Mouse (Mus musculus): ENCODE data around the gene Pcsk7.

The Pcsk7 gene

GRCm38 (mm10) chr9:45906355-45907077 lies at the start of gene Pcsk7, which contains the start of gene Rnf214:
TSS of gene Pcsk7 (plus strand) at chr9:45906497.
TSS of gene Rnf214 (minus strand) at chr9:45906911.
- peak; percentile 93 for DNase-seq (ENCODE audit: inconsistent ontology term)

- no peak for DNase-seq (ENCODE audit: inconsistent ontology term)
Observed at GRCm38 (mm10) chr9:45859364-45859763, 46.9 kb upstream of the Pcsk7 start.

GRCm38 (mm10) chr9:45861813-45862212 lies 44.5 kb upstream of the Pcsk7 start:
- DNase-seq (ENCODE audit: inconsistent ontology term) = no peak

- no peak for DNase-seq (ENCODE audit: inconsistent ontology term)
Observed at GRCm38 (mm10) chr9:45869181-45869580, 37.1 kb upstream of the Pcsk7 start.

- no peak for DNase-seq (ENCODE audit: inconsistent ontology term)
Observed at GRCm38 (mm10) chr9:45870265-45870664, 36.0 kb upstream of the Pcsk7 start.

GRCm38 (mm10) chr9:45877928-45878327 lies 28.4 kb upstream of the Pcsk7 start:
- DNase-seq (ENCODE audit: inconsistent ontology term) = no peak

GRCm38 (mm10) chr9:45893681-45894080 lies 12.6 kb upstream of the Pcsk7 start:
- DNase-seq (ENCODE audit: inconsistent ontology term) = no peak

GRCm38 (mm10) chr9:45905196-45905595 lies 1.1 kb upstream of the Pcsk7 start:
- no peak for DNase-seq (ENCODE audit: inconsistent ontology term)

- DNase-seq (ENCODE audit: inconsistent ontology term) = no peak
Observed at GRCm38 (mm10) chr9:45905811-45906237, 473 bp upstream of the Pcsk7 start.

GRCm38 (mm10) chr9:45907078-45907428 lies 756 bp downstream of the Pcsk7 start:
- DNase-seq (ENCODE audit: inconsistent ontology term) = no peak

- no peak for DNase-seq (ENCODE audit: inconsistent ontology term)
Observed at GRCm38 (mm10) chr9:45910995-45911394, 4.7 kb downstream of the Pcsk7 start.

GRCm38 (mm10) chr9:45911673-45912072 lies 5.4 kb downstream of the Pcsk7 start:
- DNase-seq (ENCODE audit: inconsistent ontology term) = no peak

GRCm38 (mm10) chr9:45915659-45916058 lies 9.4 kb downstream of the Pcsk7 start:
- DNase-seq (ENCODE audit: inconsistent ontology term) = no peak

- peak; percentile 81 for DNase-seq (ENCODE audit: inconsistent ontology term)
Observed at GRCm38 (mm10) chr9:45917041-45917934, 11.0 kb downstream of the Pcsk7 start.

GRCm38 (mm10) chr9:45919895-45920294 lies 13.6 kb downstream of the Pcsk7 start:
- peak; percentile 56 for DNase-seq (ENCODE audit: inconsistent ontology term)

GRCm38 (mm10) chr9:45929285-45929684 lies 23.0 kb downstream of the Pcsk7 start:
- no peak for DNase-seq (ENCODE audit: inconsistent ontology term)

- DNase-seq (ENCODE audit: inconsistent ontology term) = no peak
Observed at GRCm38 (mm10) chr9:45931958-45932357, 25.7 kb downstream of the Pcsk7 start.

GRCm38 (mm10) chr9:45932571-45933415 lies 26.5 kb downstream of the Pcsk7 start:
- DNase-seq (ENCODE audit: inconsistent ontology term) = no peak

- peak; percentile 96 for DNase-seq (ENCODE audit: inconsistent ontology term)
Observed at GRCm38 (mm10) chr9:45935628-45936210, 29.4 kb downstream of the Pcsk7 start, which contains the start of gene Tagln. TSS of gene Tagln (minus strand) at chr9:45936058.

GRCm38 (mm10) chr9:45936883-45937282 lies 30.6 kb downstream of the Pcsk7 start:
- peak; percentile 73 for DNase-seq (ENCODE audit: inconsistent ontology term)

GRCm38 (mm10) chr9:45938088-45938487 lies 31.8 kb downstream of the Pcsk7 start:
- no peak for DNase-seq (ENCODE audit: inconsistent ontology term)
